Mouse (Mus musculus) small intestine, adult 2 months (tissue): ENCODE results near the gene Dtx2.

Experiments
- CTCF ChIP-seq: fragments of 200-500 bp; IDR thresholded peaks from 2 replicates; pipeline ENCODE4 v1.5.1; 2012; ENCODE audit warnings: low read depth, mild to moderate bottlenecking, control low read depth, inconsistent platforms, low read length, moderate library complexity, mixed read lengths; ENCODE audit not compliant: insufficient replicate concordance, insufficient read length; ENCODE audit errors: extremely low read depth
- POLR2A ChIP-seq: fragments of 200-500 bp; IDR thresholded peaks from 2 replicates; pipeline ENCODE4 v1.6.1; 2012; ENCODE audit warnings: low read depth, mild to moderate bottlenecking, control low read depth, inconsistent platforms, low read length, moderate library complexity

DNA sequence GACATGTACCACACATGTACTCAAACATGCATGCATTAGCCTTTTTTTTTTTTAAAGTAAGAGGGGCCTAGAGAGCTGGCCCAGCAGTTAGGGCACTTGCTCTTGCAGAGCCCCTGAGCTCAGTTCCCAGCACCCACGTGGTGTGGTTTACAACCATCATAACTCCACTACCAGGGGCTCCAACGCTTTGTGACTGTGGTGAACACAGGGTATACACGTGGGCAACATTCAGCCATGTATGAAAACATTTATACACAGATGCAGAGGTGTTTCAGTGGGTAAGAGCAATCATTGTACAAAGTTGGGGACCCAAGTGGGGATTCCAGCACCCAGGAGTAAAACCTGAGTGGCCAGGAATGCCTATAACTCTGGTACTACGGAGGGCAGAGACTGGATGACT is 36.2 kb upstream of the Dtx2 start:
- TF ChIP-seq CTCF (no peak), POLR2A (no peak)
